Mouse (Mus musculus) liver, adult (tissue): ENCODE results near the gene Tmem170b.

ENCODE experiments used
- GATA4 ChIP-seq: IDR thresholded peaks from 2 replicates; pipeline ENCODE4 v1.6.1; 2014; ENCODE audit warnings: mild to moderate bottlenecking, low read length; ENCODE audit not compliant: insufficient replicate concordance

Gene Tmem170b

GRCm38 (mm10) chr13:41643798-41644197 is 38.1 kb downstream of the Tmem170b start:
- TF ChIP-seq GATA4 = no peak

- TF ChIP-seq GATA4 = no peak
These were observed 39.1 kb downstream of the Tmem170b start for GRCm38 (mm10) chr13:41644591-41645482.

- TF ChIP-seq GATA4 = no peak
These were observed 39.8 kb downstream of the Tmem170b start for GRCm38 (mm10) chr13:41645483-41645859.

- no peak for TF ChIP-seq GATA4
These were observed 42.3 kb downstream of the Tmem170b start for GRCm38 (mm10) chr13:41647976-41648375.

- TF ChIP-seq GATA4 = no peak
These were observed 45.0 kb downstream of the Tmem170b start for GRCm38 (mm10) chr13:41650665-41651064.

- TF ChIP-seq GATA4 = no peak
These were observed 48.1 kb downstream of the Tmem170b start for GRCm38 (mm10) chr13:41653791-41654190.

- TF ChIP-seq GATA4 = no peak
These were observed 49.9 kb downstream of the Tmem170b start for GRCm38 (mm10) chr13:41655576-41656090.

GRCm38 (mm10) chr13:41660052-41660793 is 54.5 kb downstream of the Tmem170b start:
- TF ChIP-seq GATA4 = no peak

- no peak for TF ChIP-seq GATA4
These were observed 55.4 kb downstream of the Tmem170b start for GRCm38 (mm10) chr13:41661116-41661515.

GRCm38 (mm10) chr13:41662401-41663070 is 56.8 kb downstream of the Tmem170b start:
- peak; percentile 85; the same call in 1 of the 2 replicates for TF ChIP-seq GATA4

- TF ChIP-seq GATA4 = no peak
These were observed 57.9 kb downstream of the Tmem170b start for GRCm38 (mm10) chr13:41663501-41664195.

GRCm38 (mm10) chr13:41669951-41670350 is 64.2 kb downstream of the Tmem170b start:
- no peak for TF ChIP-seq GATA4

- TF ChIP-seq GATA4 = no peak
These were observed 64.9 kb downstream of the Tmem170b start for GRCm38 (mm10) chr13:41670386-41671130.

- TF ChIP-seq GATA4 = no peak
These were observed 65.5 kb downstream of the Tmem170b start for GRCm38 (mm10) chr13:41671136-41671705.
